Mouse (Mus musculus): ENCODE measurements around the gene Ppt2.

Ppt2 gene

GRCm38 (mm10) chr17:34627943-34628643, at the start of gene Ppt2:
Gene Ppt2 (minus strand): TSS chr17:34628510.
- DNase-seq (ENCODE audit: low spot score), result peak; percentile 64

- DNase-seq (ENCODE audit: low spot score), result no peak
Measured at GRCm38 (mm10) chr17:34676671-34677070, 48.4 kb upstream of the Ppt2 start.

- DNase-seq (ENCODE audit: low spot score), result no peak
Measured at GRCm38 (mm10) chr17:34676093-34676460, 47.8 kb upstream of the Ppt2 start.

- no peak for DNase-seq (ENCODE audit: low spot score)
Measured at GRCm38 (mm10) chr17:34675205-34676092, 47.1 kb upstream of the Ppt2 start.

- DNase-seq (ENCODE audit: low spot score), result no peak
Measured at GRCm38 (mm10) chr17:34674524-34675204, 46.4 kb upstream of the Ppt2 start.

- no peak for DNase-seq (ENCODE audit: low spot score)
Measured at GRCm38 (mm10) chr17:34673139-34673538, 44.8 kb upstream of the Ppt2 start.

GRCm38 (mm10) chr17:34672246-34672792, 44.0 kb upstream of the Ppt2 start:
- DNase-seq (ENCODE audit: low spot score), result no peak

GRCm38 (mm10) chr17:34671151-34672066, 43.1 kb upstream of the Ppt2 start:
- no peak for DNase-seq (ENCODE audit: low spot score)

- DNase-seq (ENCODE audit: low spot score), result no peak
Measured at GRCm38 (mm10) chr17:34670235-34670634, 41.9 kb upstream of the Ppt2 start, which contains the start of gene Tnxb. Gene Tnxb (plus strand): TSS chr17:34670535.

GRCm38 (mm10) chr17:34664472-34664871, 36.2 kb upstream of the Ppt2 start:
- no peak for DNase-seq (ENCODE audit: low spot score)

GRCm38 (mm10) chr17:34663558-34663957, 35.2 kb upstream of the Ppt2 start:
- no peak for DNase-seq (ENCODE audit: low spot score)

GRCm38 (mm10) chr17:34662978-34663377, 34.7 kb upstream of the Ppt2 start:
- DNase-seq (ENCODE audit: low spot score), result no peak

GRCm38 (mm10) chr17:34662468-34662867, 34.2 kb upstream of the Ppt2 start:
- no peak for DNase-seq (ENCODE audit: low spot score)

- DNase-seq (ENCODE audit: low spot score), result peak; percentile 41
Measured at GRCm38 (mm10) chr17:34661121-34661591, 32.8 kb upstream of the Ppt2 start.

GRCm38 (mm10) chr17:34660259-34660820, 32.0 kb upstream of the Ppt2 start:
- DNase-seq (ENCODE audit: low spot score), result peak; percentile 18

GRCm38 (mm10) chr17:34659897-34660214, 31.5 kb upstream of the Ppt2 start:
- no peak for DNase-seq (ENCODE audit: low spot score)

- DNase-seq (ENCODE audit: low spot score), result peak; percentile 18
Measured at GRCm38 (mm10) chr17:34659181-34659896, 31.0 kb upstream of the Ppt2 start.

GRCm38 (mm10) chr17:34658591-34658990, 30.3 kb upstream of the Ppt2 start:
- DNase-seq (ENCODE audit: low spot score), result no peak

GRCm38 (mm10) chr17:34658145-34658544, 29.8 kb upstream of the Ppt2 start:
- no peak for DNase-seq (ENCODE audit: low spot score)

GRCm38 (mm10) chr17:34657271-34657670, 29.0 kb upstream of the Ppt2 start:
- no peak for DNase-seq (ENCODE audit: low spot score)
